Mouse (Mus musculus) kidney, postnatal 10 days (tissue): ENCODE results near the gene Paip2b.
"Not testable (repeated sequence)": the region's sequence is repeated elsewhere in the genome, so short reads cannot be mapped to it uniquely, and the experiment has no call there.

Experiments
- DNase-seq: peaks from one replicate; pipeline ENCODE4 v3.0.0; 2021; ENCODE audit warnings: mixed read lengths

Paip2b gene

DNA sequence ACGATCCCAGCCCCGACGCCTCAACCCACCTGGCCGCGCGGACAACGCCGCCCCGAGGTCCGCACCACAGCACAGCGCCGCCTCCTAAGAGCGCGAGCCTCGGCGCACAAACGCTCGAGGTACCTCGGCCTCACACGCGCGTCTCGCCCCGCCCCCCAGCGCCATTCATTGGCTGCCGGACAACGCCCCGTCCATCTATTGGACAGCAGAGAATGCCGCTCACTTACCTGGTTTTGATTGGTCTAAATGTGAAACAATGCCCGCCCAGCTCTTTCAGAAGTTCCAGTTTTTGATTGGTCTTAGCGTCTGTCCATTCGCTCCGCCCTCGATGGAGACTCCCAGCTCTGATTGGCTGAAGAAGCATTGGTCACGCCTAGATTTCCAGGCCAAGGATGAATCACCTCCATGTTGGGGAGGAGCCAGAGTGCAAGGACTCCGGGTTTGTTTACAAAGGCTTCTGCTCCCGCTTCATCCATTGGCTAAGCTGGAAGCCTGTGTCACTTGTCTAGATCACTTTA, at the start of gene Paip2b:
Gene Paip2b, minus strand, starts transcription at position 136 of the 518 bp plus-strand sequence.
- peak; percentile 99 for DNase-seq

DNA sequence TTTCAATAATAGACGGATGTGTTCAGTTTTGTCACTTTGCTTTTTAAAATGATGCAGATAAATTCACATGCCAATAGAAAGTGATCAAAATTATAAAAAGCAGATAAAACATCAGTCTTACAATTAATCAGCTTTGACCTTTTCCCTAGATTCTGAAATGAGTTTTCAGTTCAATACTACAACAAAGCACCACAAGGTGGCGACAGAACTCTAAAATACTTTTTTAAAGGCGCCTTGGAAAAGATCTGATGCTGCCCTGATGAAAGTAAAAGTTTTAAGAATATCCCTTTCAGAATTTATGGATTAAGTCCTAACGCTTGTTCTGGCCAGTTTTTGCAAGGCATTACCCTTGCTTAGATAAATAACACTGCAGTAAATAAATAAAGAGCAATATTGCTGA, 48.3 kb upstream of the Paip2b start:
- peak; percentile 74 for DNase-seq

DNA sequence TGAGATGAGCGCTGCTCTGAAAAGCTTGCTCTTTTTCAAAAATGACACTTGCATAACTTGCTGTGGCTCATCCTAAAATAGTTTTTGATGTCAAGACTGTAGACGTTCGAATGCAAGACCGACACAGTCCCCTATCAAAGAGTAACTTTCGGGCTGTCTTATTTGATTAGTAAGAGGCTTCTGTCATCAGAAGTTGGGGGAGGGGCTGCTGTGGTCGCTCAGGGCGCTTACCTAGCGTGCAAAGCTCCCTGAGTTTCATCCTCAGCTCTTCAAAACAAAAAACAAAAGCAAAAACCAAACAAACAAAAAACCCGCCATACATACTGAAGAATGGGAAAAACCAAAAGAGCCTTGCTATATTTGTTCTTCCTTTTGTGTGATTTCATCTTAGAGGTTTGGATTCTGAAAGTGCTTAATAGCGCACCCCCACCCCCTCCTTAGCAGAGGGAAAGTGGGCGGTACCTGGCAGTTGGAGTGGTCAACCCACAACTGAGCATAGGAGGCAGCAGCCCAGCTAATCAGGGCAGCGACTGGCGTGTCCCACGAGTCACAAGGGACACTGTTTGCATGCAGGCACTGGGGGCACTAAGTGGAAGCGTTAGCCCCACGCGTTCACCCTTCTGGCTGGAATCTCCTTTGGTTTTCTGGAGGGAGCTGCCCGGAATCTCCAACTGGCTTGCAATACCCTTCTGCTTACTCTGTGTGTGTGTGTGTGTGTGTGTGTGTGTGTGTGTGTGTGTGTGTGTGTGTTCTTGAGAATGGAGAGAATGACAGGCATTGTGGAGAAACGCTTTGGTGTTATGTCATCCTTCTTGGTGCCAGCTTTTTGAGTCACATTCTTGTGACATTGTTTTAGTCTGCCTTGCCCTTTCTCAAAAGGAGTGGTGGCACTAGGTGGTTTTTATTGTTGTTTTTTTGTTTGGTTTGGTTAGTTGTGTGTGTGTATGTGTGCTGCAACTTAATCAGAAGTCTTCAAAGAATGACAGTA, 36.4 kb upstream of the Paip2b start:
- peak; percentile 66 for DNase-seq

DNA sequence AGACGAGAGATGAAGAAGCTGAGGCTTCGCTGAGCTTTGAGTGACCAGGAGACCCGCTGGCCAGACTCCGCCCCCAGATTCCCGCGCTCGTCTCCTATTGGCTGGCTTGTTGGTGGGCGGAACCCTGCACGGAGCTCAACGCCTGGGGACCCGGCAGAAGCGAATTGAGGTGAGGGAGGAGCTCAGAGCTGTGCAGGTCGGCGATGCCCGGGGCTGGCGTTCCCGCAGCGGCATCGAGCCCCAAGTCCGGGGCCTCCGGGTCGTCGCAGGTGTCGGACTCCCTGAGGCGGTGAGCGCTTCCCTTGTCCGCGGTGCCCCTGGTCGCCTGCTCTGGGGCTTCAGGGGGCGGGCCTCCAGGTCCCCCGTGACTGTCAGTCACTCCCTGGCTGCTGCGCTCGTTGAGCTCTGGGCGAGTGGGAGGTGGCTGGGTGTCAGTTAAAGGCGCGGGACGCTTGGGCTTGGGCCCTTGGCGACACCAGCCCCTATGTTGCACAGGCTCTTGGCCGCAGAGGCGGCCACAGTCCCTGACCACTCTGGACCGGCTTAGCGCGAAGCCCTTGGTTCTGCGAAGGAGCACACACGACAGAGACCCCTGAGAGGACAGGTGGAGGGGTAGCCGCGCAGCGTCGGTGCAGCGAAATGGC, 35.5 kb upstream of the Paip2b start, which contains the start of gene Zfp638:
Gene Zfp638, plus strand, starts transcription at position 156 of the 644 bp plus-strand sequence.
- peak; percentile 95 for DNase-seq

- no peak for DNase-seq
Observed at GRCm38 (mm10) chr6:83866423-83866822, 34.9 kb upstream of the Paip2b start.

DNA sequence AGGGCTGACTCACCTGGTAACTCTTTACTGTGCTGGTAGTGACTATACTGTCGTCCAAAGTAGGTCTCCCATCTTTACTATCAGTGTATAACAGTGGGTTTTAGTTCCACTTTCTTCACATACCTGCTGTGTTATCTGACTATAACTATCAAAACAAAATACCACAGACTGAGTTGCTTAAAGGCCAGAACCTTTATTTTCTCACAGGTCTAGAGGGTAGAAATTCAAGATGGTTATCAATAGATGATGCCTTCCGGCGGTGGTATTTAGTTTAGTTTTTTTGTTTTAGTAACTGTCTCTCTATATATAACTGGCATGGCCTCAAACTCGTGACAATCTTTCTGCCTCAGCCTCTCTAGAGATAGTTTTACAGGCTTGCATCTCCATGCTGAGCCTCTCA, 32.0 kb upstream of the Paip2b start:
- no peak for DNase-seq

GRCm38 (mm10) chr6:83860033-83860432, 28.5 kb upstream of the Paip2b start:
- no peak for DNase-seq

DNA sequence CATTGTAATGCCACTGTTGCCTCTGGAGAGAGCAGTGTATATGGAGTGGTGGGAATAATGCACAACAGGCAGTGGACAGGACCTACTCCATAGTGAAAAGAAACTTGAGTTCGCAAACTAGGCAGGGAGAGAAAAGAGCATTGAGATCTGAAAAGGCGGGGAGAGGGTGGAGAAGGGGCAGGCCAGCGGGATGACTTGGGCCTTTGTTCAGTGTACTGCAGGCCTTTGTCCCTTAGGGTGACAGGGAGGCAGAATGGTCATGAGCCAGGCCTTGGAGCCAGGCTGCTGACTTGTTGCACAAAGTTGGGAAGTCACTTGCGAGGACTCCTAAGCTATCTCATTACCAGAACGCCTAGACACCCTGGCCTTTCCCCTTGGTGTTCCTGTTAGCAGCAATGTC, 25.9 kb upstream of the Paip2b start:
- no peak for DNase-seq

GRCm38 (mm10) chr6:83849446-83849845, 17.9 kb upstream of the Paip2b start:
- DNase-seq, result no peak

GRCm38 (mm10) chr6:83846141-83846540, 14.6 kb upstream of the Paip2b start:
- DNase-seq, result no peak

- no peak for DNase-seq
Observed at GRCm38 (mm10) chr6:83844913-83845312, 13.4 kb upstream of the Paip2b start.

GRCm38 (mm10) chr6:83840086-83840485, 8.5 kb upstream of the Paip2b start:
- DNase-seq, result no peak

DNA sequence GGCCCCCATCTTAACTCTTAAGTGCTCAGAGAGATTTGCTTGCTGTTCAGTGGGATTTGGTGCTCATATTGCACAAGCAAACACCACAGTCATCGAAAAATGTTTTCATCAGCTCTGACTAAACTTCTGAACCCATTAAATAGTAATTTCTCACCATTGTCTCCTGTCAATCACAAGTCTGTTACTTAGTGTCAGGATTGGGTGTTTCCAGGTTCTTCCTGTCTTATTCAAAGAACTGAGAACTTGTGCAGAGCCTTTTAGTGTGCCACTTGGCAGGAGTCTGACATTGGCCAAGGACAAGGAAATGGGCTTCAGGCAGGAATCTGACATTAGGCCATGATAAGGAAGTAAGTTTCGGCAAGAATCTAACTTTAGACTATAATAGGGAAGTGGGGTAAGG, 6.5 kb upstream of the Paip2b start:
- no peak for DNase-seq

GRCm38 (mm10) chr6:83836826-83837225, 5.3 kb upstream of the Paip2b start:
- no peak for DNase-seq

- DNase-seq, result not testable (repeated sequence)
Observed at GRCm38 (mm10) chr6:83832393-83832792, 852 bp upstream of the Paip2b start.

DNA sequence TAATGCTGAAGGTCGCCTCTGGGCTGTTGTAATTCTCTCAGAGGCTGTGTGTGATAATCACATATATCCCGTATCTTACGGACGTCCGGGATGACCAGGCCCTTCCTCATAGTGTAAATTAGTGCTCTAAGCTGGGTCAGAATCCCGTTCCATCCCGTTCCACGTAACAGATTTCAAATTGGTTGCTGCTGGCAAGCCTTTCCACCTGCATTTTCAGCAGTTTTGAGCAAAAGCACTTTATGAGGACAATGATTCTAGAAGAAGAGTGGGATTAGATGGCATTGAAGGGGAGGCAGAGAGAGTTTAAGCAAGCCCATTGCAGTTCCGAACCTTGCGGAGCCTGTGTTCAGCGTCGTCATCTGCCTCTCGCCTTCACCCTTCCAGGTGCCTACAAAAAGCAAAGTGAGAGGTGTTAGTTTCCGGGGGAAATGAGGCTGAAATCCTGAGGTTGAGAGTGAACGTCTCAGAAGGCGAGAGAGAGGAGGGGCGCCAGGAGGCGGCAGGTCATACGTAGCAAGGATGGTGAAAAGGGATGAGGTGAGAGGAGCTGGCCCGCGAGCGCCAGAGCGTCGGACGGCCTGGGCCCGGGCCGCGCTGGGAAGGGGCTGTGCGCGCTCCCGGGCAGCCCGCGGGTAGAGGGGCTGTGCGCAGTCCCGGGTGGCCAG, 468 bp downstream of the Paip2b start:
- DNase-seq, result no peak

DNA sequence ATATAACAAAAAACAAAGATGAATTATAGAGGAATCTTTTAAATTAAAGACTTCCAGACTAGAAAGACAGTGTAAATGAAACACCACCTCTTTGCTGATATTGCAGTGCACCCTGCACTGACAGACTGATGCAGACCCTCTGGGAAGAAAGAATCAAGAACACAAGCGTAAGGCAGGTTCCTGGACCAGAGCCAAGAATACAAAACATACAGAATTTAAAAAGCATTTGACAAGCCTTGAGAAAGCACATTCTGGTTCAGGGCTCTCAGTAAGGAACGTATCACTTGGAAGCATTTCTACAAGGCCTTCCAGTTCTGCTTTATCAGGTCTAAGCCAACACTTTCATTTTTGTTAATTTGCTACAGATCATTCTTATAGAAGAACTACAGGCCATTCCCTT, 9.7 kb downstream of the Paip2b start:
- no peak for DNase-seq

DNA sequence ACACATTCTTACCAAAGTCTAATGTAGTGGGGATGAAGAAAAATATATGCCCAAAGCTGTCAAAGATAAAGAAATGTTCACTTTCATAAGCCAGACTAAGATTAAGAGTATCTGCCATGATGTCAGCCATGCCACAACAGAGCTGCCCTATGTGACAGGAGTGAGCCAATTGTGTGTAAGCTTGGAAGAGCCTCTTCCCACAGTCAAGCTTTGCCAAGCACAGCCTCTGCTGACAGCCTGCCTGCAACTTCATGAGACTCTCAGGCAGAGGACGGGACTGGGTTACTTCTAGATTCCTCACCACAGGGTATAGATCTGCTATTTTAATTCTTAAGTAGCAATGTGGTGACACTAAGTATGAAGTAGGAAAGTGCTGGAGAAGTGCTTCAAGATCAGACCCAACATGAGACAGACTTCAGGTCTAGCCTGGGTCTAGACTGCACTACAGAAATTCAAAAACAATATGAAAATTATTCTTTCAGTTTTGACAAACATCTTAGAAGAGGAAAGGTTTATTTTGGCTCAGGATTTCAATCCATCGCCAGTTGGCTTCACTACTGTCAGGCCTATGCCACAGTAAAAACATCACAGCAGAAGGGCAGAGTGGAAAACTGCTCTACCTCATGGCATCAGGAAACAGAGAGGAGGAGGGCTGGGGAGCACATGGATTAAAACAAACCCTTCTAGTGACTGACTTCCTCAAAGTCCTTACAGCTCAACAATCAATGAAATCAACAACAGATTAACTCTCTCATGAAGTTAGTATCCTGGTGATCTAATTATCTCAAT, 10.6 kb downstream of the Paip2b start:
- DNase-seq, result no peak

DNA sequence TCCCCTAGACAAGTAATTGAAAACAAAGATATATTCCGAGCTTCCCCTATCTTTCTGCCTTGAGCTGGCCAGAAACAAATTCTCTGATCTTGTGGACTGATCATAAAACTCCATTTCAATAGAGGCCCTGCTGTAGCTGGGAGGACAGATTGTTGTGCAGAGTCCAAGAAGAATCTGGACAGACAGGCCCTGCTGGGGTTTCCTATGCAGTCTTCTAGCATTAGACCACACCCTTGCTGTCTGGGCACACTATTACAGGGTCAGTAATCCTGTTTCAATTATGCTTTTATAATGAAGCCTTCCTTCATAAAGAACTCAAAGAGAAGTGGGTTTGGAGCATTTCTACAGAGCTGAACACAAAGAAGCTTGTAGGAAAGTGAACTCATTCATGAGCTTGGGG, 12.5 kb downstream of the Paip2b start:
- no peak for DNase-seq

- no peak for DNase-seq
Observed at GRCm38 (mm10) chr6:83815801-83816200, 15.7 kb downstream of the Paip2b start.

DNA sequence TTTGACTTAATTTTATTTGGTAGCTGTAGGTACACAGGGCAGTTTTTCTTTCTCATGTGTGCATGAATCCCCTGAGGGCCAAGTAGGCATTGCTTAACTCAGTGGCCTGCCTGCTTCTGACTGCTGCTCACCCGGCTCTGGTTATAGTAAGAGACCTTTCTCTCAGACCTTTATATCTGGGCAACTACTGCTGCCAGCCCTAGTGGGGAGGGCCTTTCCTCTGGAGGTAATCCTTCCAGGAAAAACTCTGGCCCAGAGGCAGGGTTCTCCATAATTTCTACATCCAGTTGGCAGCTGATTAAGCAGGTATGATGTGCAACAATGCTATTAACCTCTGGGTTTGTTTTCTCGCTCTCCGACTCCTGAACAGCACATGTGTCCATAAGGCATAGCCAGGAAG, 28.7 kb downstream of the Paip2b start:
- no peak for DNase-seq

- DNase-seq, result no peak
Observed at GRCm38 (mm10) chr6:83802033-83802432, 29.5 kb downstream of the Paip2b start.
